Mouse (Mus musculus) forebrain, embryonic 16.5 days (tissue): Measurements from ENCODE around the gene Lrch1. TPM values are rescaled to one million over a fixed set of nuclear protein-coding genes. Genes with fewer than 3 reads are reported as not detected.

ENCODE experiments used
- ATAC-seq: fragments of 200-750 bp; cut with Nextera tagmentation; 2 replicates; pipeline ENCODE4 v1.8.0; 2017; ENCODE audit warnings: mild to moderate bottlenecking, moderate library complexity
- H3K27ac ChIP-seq: fragments of 300-500 bp; sonication (generic); 2 replicates; pipeline ENCODE4 v1.5.1; 2014; ENCODE audit warnings: low read length, control low read depth
- H3K27me3 ChIP-seq: fragments of 300-500 bp; sonication (generic); replicated peaks from 2 replicates; pipeline ENCODE4 v1.6.1; 2014; ENCODE audit warnings: low read length; ENCODE audit not compliant: control insufficient read depth, insufficient read depth
- H3K36me3 ChIP-seq: fragments of 300-500 bp; sonication (generic); 2 replicates; pipeline ENCODE4 v1.6.1; 2014; ENCODE audit not compliant: control insufficient read depth, insufficient read depth
- H3K4me1 ChIP-seq: fragments of 300-500 bp; sonication (generic); replicated peaks from 2 replicates; pipeline ENCODE4 v1.6.1; 2014; ENCODE audit warnings: low read length; ENCODE audit not compliant: control insufficient read depth, insufficient read depth
- H3K4me2 ChIP-seq: fragments of 300-500 bp; sonication (generic); 2 replicates; pipeline ENCODE4 v1.6.1; 2014; ENCODE audit warnings: mild to moderate bottlenecking, low read length, control low read depth
- H3K4me3 ChIP-seq: fragments of 300-500 bp; sonication (generic); replicated peaks from 2 replicates; pipeline ENCODE4 v1.5.1; 2014; ENCODE audit warnings: mild to moderate bottlenecking, low read length, control low read depth
- H3K9ac ChIP-seq: fragments of 300-500 bp; sonication (generic); replicated peaks from 2 replicates; pipeline ENCODE4 v1.6.1; 2014; ENCODE audit warnings: low read depth, low read length, control low read depth
- H3K9me3 ChIP-seq: fragments of 300-500 bp; sonication (generic); 2 replicates; pipeline ENCODE4 v1.6.1; 2016; ENCODE audit warnings: low read length; ENCODE audit not compliant: control insufficient read depth
- WGBS: fragments of 180-500 bp; shearing (Covaris S2); extraction: QIAGEN DNeasy Blood & Tissue Kit; methylation state at CpG from one replicate; pipeline ENCODE4 v1.1.7; 2014; 5-methylcytosine and 5-hydroxymethylcytosine counted together
- polyA plus RNA-seq: library from polyadenylated mRNA; unstranded; fragments of >200 nt; fragmentation: Nextera tagmentation; extraction: Ambion mirVana; gene quantifications from 2 replicates; pipeline ENCODE4 v1.2.1, GENCODE M21; 2015

The Lrch1 gene
- polyA plus RNA-seq, 1 experiment from 2014 or later = 12.5 TPM

- no peak overlapping the region for H3K27ac ChIP-seq
- ATAC-seq = no peak
- WGBS = 91% methylated on average over 2 of the region's 2 CpGs
- peaks cover 13% of the 10 kb centered on the region for H3K4me1 ChIP-seq
- H3K36me3 ChIP-seq = no peaks in the 10 kb centered on the region
- no peaks in the 10 kb centered on the region for H3K9me3 ChIP-seq
- H3K9ac ChIP-seq = no peak overlapping the region
- no peaks in the 10 kb centered on the region for H3K27me3 ChIP-seq
- H3K4me3 ChIP-seq = no peak overlapping the region
- H3K4me2 ChIP-seq = no peak overlapping the region
Measured at GRCm38 (mm10) chr14:74889304-74889703, 58.4 kb downstream of the Lrch1 start.

- H3K4me2 ChIP-seq = no peak overlapping the region
- H3K9ac ChIP-seq = no peak overlapping the region
- H3K4me1 ChIP-seq = peaks cover 21% of the 10 kb centered on the region
- ATAC-seq = no peak
- H3K9me3 ChIP-seq = no peaks in the 10 kb centered on the region
- no peak overlapping the region for H3K27ac ChIP-seq
- H3K36me3 ChIP-seq = no peaks in the 10 kb centered on the region
- H3K4me3 ChIP-seq = no peak overlapping the region
- 97% methylated on average over 1 of the region's 1 CpGs for WGBS
- H3K27me3 ChIP-seq = no peaks in the 10 kb centered on the region
Measured at GRCm38 (mm10) chr14:74888103-74888502, 59.6 kb downstream of the Lrch1 start.

- 15% methylated on average over 5 of the region's 5 CpGs for WGBS
- Histone ChIP-seq H3K4me3 (no peak overlapping the region), H3K27me3 (no peaks in the 10 kb centered on the region), H3K4me2 (no peak overlapping the region), H3K27ac (no peak overlapping the region), H3K9ac (no peak overlapping the region), H3K9me3 (no peaks in the 10 kb centered on the region), H3K36me3 (no peaks in the 10 kb centered on the region), H3K4me1 (peaks cover 21% of the 10 kb centered on the region)
- 0 out of 2 replicates have a peak, but pooled peaks have one; percentile 26 for ATAC-seq
Measured at GRCm38 (mm10) chr14:74886453-74886852, 61.2 kb downstream of the Lrch1 start.

- Histone ChIP-seq H3K9ac (no peak overlapping the region), H3K4me3 (no peak overlapping the region), H3K9me3 (no peaks in the 10 kb centered on the region), H3K27ac (no peak overlapping the region), H3K4me2 (no peak overlapping the region), H3K27me3 (no peaks in the 10 kb centered on the region), H3K36me3 (no peaks in the 10 kb centered on the region), H3K4me1 (peaks cover 21% of the 10 kb centered on the region)
- WGBS = 54% methylated on average over 7 of the region's 7 CpGs
- no peak for ATAC-seq
Measured at GRCm38 (mm10) chr14:74884920-74885319, 62.8 kb downstream of the Lrch1 start.

- Histone ChIP-seq H3K4me2 (0 out of 2 replicates have a peak overlapping the region, but pooled peaks have one; percentile 25), H3K9ac (no peak overlapping the region), H3K27me3 (no peaks in the 10 kb centered on the region), H3K4me3 (no peak overlapping the region), H3K9me3 (no peaks in the 10 kb centered on the region), H3K4me1 (peaks cover 21% of the 10 kb centered on the region), H3K36me3 (no peaks in the 10 kb centered on the region), H3K27ac (peak overlapping the region; percentile 34)
- peak; percentile 93 for ATAC-seq
- WGBS = 6% methylated on average over 13 of the region's 13 CpGs
Measured at GRCm38 (mm10) chr14:74884024-74884680, 63.5 kb downstream of the Lrch1 start.

GRCm38 (mm10) chr14:74883204-74883603 lies 64.5 kb downstream of the Lrch1 start:
- no peak for ATAC-seq
- no peaks in the 10 kb centered on the region for H3K9me3 ChIP-seq
- 80% methylated on average over 11 of the region's 11 CpGs for WGBS
- no peak overlapping the region for H3K27ac ChIP-seq
- H3K4me3 ChIP-seq = no peak overlapping the region
- no peaks in the 10 kb centered on the region for H3K36me3 ChIP-seq
- no peaks in the 10 kb centered on the region for H3K27me3 ChIP-seq
- H3K9ac ChIP-seq = no peak overlapping the region
- no peak overlapping the region for H3K4me2 ChIP-seq
- peaks cover 21% of the 10 kb centered on the region for H3K4me1 ChIP-seq

- Histone ChIP-seq H3K27ac (no peak overlapping the region), H3K9ac (no peak overlapping the region)
- 67% methylated on average over 3 of the region's 3 CpGs for WGBS
Measured at GRCm38 (mm10) chr14:74882754-74883153, 64.9 kb downstream of the Lrch1 start.

GRCm38 (mm10) chr14:74880868-74881267 lies 66.8 kb downstream of the Lrch1 start:
- 79% methylated on average over 10 of the region's 10 CpGs for WGBS

More at GRCm38 (mm10) chr14:74882754-74883153, 64.9 kb downstream of the Lrch1 start:
- H3K4me1 ChIP-seq = peaks cover 21% of the 10 kb centered on the region
- ATAC-seq = no peak
- no peak overlapping the region for H3K4me2 ChIP-seq
- H3K27me3 ChIP-seq = no peaks in the 10 kb centered on the region
- H3K36me3 ChIP-seq = no peaks in the 10 kb centered on the region
- H3K4me3 ChIP-seq = no peak overlapping the region
- H3K9me3 ChIP-seq = no peaks in the 10 kb centered on the region

GRCm38 (mm10) chr14:74879480-74879879 lies 68.2 kb downstream of the Lrch1 start:
- 82% methylated on average over 9 of the region's 10 CpGs for WGBS
- Histone ChIP-seq H3K27me3 (no peaks in the 10 kb centered on the region), H3K9me3 (no peaks in the 10 kb centered on the region), H3K9ac (no peak overlapping the region), H3K27ac (no peak overlapping the region), H3K36me3 (no peaks in the 10 kb centered on the region), H3K4me2 (no peak overlapping the region), H3K4me3 (no peak overlapping the region), H3K4me1 (peaks cover 13% of the 10 kb centered on the region)
- ATAC-seq = no peak

More at GRCm38 (mm10) chr14:74880868-74881267, 66.8 kb downstream of the Lrch1 start:
- no peak overlapping the region for H3K4me3 ChIP-seq
- H3K9ac ChIP-seq = no peak overlapping the region
- no peaks in the 10 kb centered on the region for H3K27me3 ChIP-seq
- no peak overlapping the region for H3K4me2 ChIP-seq
- H3K27ac ChIP-seq = no peak overlapping the region
- peaks cover 20% of the 10 kb centered on the region for H3K4me1 ChIP-seq
- no peaks in the 10 kb centered on the region for H3K9me3 ChIP-seq
- H3K36me3 ChIP-seq = no peaks in the 10 kb centered on the region
- no peak for ATAC-seq
